Mouse (Mus musculus): ENCODE results near the gene Adam8.
A peak's percentile ranks its signal among the peaks of the same experiment; 100 is the strongest.

Adam8 gene

DNA sequence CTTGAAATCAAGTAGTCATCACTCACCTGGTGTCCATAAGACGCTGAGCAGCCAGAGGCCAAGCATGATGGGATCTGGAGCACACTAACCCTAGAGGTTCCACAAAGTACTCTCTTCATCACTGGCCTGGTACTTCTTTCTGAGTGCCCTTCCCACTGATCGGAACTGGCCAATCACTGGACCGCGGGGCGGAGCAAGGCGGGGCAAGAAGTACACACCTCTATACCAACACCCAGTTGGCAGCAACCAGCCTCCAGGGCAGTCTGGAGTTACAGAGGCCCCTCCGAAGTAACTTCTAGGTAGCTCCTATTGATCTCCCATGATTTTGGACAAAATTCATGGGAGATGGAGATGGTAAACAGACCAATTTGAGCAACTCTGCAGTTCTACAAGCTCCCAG, at the start of gene Adam8:
Adam8 (minus strand) TSS at position 157 of the 400 bp plus-strand sequence.
- DNase-seq (ENCODE audit: low read depth, low spot score): no peak

DNA sequence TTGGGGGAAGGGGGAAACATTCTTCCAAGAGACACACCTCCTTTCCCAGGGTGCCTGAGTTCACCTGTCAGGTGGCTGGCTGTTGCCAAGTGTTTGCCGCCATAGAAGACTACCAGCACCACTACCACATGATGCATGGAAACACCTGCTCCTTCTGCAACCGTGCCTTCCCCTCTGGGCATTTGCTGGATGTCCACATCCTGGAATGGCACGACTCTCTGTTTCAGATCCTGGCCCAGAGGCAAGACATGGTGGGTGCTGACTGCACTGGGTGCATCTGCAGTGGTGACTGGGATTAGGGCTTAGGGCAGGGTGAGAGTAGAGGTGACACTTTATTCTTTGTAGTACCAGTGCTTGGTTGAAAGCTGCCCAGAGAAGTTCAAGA, 44.8 kb upstream of the Adam8 start:
- no peak for DNase-seq (ENCODE audit: low read depth, low spot score)

DNA sequence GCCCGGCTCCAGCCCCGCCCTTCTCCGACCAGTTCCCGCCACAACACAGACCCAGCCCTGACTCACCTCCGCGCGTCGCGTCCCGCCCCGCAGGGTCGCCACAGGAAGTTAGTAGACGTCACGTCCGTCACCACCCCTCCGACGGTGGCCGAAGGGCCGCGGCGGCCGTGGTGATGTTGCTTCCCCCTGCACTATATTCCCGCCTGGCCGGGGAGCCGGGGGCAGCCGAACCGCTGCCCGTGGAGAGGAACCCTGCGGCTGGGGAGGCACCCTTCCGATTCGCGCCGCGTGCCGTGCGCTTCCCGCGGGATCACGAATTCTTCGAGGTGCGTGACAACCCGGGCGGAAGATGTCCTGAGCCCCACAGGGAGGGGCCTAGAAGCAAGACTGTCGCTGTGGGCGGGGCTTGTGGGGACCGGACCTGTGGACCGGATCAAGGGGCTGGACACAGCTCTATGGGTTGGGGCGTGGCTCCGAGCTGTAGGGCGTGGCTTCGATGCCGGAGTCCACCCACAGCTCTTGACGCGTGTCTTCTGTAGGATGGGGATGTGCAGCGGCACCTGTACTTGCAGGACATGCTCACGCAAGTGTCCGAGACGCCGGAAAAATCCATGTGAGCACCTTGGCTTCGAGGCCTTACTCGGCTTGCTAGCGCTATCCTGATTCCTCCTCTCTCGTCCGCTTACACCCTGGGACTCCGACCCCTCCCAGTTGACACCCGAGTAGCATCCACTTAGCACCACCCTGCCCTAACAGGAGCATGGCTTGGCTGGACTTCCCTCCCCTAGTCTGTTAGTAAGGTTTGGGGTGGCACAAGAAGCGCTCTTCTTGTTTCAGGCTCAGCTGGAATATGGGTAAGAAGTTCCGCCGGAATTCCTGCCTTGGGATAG, 44.2 kb upstream of the Adam8 start, which contains the start of the genes Zfp511 and Tubgcp2:
Zfp511 (plus strand) TSS at position 111 of the 890 bp plus-strand sequence.
Tubgcp2 (minus strand) TSS at position 389 of the 890 bp plus-strand sequence.
- peak; percentile 78 for DNase-seq (ENCODE audit: low read depth, low spot score)

DNA sequence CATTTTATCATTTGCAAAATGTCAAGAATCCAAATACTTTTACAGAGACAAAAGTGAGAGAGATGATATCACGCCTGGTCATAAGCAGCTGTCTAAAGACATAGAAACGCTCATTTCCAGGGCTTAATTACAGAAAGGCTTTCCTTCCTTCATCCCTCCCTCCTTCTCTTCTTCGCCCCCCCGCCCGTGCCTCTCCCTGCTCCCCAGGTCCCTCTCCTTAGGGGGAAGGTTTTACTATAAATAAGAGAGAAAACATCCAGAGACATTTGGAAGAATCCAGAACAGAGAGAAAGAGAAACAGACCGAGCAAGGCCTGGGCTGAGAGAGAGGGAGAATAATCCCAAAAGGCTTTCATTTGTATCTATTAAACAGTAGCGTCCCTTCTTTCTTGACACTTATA, 43.1 kb upstream of the Adam8 start:
- no peak for DNase-seq (ENCODE audit: low read depth, low spot score)

DNA sequence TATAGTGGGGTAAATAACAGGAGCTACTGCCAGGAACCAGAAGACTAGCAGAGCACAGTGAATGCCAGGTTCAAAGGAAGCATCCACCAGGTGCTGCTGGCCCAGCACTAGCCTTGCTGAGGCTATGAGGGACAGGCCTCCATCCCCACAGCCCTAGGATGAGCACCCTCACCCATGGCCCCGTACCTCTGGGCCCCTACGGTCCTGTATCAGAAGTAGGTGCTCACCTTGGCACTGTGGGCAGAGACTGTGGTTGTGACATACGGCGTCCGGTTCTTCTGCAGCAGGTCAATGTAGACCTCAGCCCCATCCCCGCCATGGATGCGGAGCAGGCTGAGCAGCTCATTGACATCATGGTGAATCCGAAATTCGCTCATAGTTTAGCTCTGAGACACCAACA, 41.0 kb upstream of the Adam8 start:
- no peak for DNase-seq (ENCODE audit: low read depth, low spot score)

DNA sequence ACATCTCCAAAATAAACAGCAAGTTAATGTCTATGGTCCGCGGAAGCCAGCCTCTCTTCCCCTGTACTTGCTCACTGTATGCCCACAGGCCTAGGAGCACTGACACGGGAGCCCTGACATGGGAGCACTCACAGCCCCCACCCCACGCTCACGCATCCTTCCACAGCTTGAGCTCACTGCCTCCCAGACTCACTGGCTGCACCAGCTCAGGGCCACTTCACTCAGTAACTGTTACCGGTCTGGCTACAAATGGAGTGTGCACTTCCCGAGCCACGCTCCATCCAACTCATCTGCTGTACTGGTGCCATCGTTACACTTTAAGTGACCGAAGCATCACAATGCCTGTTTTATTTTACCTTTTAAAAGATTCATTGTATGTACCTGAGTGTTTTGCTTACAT, 40.0 kb upstream of the Adam8 start:
- no peak for DNase-seq (ENCODE audit: low read depth, low spot score)

DNA sequence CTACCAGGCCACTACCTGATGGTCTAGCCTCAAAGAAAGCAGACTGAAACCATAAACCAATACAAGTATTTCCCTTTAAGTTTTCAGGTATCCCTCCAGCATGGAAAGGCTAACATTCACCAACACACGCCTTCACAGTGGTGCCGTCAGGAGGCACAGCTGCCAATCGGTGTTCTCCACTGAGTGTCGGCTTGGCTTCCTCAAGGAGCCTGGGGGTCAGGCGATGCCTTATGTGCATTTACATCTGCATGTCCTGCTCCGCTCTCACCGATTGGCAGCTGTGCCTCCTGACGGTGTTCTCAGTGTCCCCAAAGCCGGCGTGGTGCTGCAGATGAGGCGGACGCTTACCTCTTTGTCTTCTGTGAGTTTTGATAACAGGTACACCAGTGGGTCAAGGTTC, 39.4 kb upstream of the Adam8 start:
- DNase-seq (ENCODE audit: low read depth, low spot score): no peak

DNA sequence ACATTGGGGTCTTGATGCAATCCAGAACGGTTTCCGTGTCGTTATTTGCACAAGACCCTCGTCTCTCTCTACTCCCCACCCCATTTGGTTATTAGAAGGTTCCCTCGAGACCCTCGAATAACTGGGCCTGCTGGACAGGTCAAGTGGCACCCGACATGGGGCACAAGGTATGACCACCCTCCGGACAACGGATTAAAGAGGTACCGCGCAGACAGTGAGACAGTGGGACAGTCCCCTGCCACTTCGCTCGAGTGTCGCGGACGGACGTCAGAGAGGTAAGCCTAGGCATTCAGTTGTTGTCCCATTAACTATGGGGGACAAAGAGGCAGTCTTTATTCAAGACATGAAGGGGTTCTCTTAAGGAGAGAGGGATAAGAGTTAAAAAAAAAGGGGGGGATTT, 19.0 kb upstream of the Adam8 start:
- DNase-seq (ENCODE audit: low read depth, low spot score): no peak

DNA sequence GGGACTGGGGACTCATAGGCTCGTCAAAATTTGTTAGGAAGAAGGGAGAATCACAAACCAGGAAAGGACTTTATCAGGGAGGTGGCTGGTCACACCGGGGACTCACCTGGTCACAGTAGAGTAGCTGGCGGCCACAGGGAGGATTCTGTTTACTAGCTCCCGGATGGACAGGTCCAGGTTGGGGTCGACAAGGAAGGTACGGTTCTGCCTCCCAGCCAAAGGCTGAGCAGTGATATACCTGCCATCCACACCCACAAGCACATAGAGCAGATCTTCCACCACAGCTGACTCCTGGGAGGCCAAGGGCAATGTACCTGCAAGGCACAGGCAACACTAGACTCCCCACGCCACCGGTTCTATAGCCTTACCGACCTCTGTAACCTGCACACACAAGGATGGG, 15.4 kb upstream of the Adam8 start:
- DNase-seq (ENCODE audit: low read depth, low spot score): no peak

DNA sequence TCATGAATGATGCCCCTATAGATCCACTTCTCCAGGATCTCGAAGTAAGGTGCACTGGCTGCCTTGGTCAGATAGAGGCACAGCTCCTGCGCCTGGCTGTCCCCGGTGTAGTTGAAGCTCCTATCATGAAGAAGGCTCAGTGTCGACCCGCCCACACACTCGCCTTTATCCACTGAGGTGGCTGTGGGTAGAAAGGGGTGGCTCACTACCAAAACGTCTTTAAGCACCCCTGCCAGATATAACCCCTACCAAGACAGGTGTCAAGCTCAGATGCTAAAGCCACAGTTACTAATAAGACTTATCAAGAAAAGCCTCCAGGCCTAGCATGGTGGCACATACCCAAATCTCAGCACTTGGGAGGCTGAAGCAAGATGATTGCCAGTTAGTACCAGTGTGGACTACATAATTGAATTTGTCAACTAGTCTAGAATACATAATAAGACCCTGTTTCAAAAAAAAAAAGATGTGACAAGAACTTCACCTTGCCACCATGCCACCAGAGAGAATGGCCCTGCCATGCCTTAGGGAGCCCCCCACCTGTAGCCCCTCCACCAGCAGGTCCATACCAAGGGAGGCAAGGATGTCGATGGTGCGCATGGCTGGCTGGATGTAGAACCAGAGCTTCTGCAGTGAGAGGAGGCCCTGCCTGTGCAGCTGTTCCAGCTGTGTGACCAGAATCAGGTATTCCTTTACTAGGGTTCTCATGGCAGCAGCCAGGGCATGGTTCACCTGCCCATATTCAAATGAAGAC, 14.7 kb upstream of the Adam8 start:
- no peak for DNase-seq (ENCODE audit: low read depth, low spot score)

DNA sequence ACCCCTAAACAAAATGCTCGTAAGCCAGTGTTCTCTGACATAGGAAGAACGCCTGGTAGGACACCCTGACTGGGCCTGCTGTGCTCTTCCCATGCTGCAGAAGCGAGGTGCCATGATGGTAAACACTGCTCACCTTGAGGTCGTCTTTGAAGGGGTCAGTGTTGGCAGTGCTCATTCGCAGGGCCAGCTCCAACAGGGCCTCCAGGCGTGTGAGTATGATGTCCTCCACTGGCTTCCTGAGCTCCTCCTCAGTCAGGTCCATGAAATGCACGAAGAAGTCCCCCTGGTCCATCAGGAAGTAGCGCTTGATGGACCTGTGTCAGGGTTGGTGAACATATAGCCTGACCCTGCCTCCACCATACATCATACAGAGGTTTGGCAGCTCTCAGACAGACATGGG, 12.3 kb upstream of the Adam8 start:
- DNase-seq (ENCODE audit: low read depth, low spot score): no peak

DNA sequence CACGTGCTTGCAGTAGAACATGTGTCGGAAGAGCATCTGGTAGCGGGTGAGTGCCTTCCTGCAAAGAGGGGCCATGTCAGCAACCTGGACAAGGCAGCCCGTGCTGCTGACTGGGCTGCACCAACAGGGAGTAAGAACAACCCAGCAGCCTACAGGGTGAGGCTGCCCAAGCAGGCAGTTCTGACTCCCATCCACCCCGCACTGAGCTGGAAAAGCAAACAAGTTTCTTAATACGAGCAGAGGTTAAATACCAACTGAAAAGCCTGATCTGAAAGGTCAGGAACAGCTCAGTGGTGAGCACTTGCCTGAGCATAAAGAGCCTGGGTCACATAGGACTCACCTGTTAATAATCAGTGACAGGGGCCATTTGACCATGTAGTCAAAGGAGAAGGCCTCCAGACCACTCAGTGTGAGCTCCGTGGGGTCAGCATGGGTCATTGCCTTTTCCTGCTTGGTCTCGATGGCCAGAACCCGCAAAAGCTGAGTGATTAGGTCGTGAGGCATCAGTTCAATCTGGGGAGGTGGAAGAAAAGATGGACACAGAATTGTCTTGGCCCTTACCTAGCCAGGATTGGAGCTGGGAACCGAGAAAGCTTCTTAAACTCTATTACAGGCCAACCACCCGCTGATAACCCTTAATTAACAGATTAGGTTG, 8.9 kb upstream of the Adam8 start:
- no peak for DNase-seq (ENCODE audit: low read depth, low spot score)

DNA sequence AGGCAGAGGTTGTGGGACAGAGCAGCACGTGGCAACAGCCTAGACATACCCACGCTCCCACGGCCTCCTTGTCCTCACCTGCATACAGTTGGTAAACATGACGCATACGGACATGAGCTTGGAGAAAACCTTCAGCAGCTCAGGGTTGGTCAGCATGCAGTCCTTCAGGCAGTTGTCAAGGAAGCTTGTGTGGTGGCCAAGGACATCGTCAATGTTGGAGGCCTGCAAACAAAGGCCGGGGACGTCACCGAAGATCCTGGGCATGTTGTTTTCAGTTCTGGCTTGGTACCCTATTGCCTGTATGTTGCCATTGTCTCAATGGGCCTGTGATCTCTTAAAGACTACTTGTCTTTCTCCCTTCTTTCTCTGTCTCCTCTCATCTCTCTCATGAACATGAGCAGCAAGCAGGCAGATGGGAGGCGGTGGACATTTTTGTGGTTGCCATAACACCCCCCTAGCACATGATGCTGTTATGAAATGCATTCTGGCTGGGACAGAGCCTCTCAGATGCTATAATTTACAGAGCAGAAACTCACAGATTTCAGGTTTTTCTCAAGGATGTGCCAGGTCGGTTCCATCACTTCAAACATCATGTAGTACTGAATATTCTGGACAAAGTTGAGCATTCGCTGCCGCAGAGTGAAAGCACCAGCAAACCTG, 6.5 kb upstream of the Adam8 start:
- DNase-seq (ENCODE audit: low read depth, low spot score): no peak

DNA sequence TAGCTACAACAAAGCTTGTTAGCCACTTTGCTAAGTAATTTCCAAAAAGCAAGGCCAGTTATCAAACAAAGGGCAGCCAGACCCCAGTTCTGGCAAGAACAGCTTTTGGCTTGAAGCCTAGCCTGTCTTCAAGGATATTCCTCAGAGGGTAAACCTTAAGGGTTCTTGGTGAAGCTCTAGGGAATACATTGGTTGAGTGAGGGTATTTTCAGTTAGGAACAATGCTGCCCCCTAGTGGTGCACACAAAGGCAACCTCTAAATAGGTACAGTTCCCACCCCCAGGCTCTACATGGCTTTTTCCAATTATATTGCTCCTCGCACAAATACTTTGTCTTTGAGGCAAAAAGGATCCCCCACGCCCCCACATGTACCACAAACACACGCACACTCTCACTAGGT, 2.3 kb upstream of the Adam8 start:
- no peak for DNase-seq (ENCODE audit: low read depth, low spot score)

DNA sequence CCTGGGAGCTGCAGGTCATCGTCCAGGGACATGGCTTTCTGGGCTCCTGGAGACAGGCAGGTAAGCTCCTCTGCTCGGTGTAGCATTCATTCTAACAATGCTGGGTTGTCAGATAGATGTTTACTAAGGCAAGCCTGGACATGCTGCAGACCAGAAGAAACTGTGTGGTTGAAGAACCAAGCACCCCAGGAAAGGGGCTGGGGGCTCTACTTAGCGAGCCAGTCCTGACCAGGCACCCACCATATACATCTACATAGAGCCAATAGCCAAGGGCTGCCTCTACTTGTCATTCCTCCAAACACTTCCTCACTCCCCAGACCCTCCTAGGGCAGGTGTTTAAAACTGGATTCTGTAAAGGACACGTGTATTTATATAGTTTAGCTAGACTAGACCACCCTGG, 1.8 kb upstream of the Adam8 start:
- no peak for DNase-seq (ENCODE audit: low read depth, low spot score)

DNA sequence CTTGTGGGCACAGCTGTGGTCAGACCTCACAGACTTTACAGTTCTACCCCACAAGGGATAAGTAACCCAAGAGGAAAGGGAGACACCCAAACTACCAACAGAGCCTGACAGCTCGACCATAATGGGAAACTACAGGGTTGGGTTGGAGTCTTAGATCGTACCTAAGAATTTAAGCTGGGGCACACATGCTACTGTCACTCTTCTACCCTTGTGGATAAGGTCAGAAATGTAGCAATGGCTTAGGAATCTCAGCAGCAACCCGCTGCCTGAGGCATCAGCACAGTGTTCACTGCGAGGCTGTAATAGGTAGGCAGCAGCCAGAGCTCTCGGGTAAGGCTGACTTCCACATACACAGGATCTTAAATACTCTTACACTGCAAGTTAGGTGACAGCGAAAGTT, 1.2 kb upstream of the Adam8 start:
- no peak for DNase-seq (ENCODE audit: low read depth, low spot score)

DNA sequence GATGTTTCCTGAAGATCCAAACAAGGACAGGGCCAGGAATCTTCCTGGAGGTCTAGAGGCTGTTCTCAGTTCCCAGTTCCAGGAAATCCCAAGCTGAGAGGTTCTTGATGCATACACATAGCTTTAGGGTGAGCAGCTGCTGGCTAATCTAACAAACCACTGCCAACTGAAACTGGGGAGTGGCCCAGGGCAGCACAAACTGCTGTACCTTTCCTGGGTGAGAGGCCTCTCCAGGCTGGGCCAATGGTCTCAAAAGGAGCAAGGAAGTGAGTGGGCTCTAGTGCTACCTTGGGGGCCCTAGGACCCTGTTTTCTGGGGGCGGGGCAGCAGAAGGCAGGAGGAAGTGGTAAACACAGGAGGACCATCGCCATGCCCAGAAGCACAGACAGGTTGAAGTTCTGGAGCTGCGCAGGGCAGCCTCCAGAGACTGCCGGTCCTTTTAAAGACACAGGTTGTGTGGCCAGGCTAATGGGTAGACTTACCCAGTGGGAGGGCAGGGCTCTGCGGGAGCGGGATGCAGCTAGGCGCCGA, 1.4 kb downstream of the Adam8 start:
- no peak for DNase-seq (ENCODE audit: low read depth, low spot score)

DNA sequence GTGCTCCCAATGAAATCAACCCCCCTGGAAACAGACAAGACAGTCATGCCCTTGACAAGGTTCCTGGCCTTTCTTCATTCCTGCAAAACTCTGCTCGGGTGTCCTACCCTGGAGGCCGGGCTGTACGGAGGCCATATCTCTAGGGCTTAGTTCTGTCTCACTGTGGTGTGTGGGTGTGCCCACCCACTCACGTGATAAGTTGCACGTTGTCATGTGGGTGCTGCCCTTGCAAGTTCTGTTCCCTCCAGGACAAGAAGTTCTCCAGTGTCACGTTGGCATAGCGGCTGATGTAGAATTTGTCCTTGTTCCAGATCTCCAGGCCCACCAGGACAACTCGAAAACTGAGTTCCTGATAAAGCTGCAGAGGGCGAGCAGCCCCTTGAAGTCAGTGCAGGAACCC, 4.1 kb downstream of the Adam8 start:
- no peak for DNase-seq (ENCODE audit: low read depth, low spot score)

DNA sequence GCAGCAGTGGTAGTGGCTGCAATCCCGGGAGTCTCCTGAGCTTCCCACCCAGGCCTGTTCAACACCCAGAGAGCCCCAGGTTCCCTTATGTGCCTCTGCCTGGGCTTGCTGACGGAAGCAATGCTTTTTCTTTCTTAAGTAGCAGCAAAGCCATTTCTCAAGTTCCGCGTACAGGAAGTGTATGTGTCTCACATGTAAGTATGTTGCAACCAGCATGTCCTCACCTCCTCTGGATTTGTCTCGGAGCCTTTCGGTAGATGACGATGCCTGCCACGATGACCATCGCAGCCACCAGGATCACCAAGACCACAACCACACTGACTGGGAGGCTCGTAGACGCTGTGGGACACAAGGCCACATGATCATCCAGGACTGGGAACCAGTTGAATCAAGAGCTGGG, 7.9 kb downstream of the Adam8 start:
- DNase-seq (ENCODE audit: low read depth, low spot score): no peak

DNA sequence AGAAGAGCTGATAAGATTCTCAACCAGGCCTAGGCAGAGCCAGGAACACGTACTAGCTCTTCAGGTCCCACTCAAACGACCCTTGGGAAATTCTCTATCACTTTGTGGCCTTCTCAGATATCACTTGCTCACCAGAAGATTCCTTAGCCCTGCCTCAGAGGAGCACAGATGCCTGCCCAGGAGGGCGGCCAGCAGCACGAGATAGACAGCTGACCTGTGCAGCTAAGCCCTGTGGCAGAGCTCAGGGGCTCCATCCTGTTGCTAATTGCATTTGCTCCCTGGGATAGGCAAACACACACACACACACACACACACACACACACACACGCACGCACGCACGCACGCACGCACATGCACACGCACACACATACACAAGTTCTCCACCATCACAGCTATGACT, 10.3 kb downstream of the Adam8 start:
- no peak for DNase-seq (ENCODE audit: low read depth, low spot score)

DNA sequence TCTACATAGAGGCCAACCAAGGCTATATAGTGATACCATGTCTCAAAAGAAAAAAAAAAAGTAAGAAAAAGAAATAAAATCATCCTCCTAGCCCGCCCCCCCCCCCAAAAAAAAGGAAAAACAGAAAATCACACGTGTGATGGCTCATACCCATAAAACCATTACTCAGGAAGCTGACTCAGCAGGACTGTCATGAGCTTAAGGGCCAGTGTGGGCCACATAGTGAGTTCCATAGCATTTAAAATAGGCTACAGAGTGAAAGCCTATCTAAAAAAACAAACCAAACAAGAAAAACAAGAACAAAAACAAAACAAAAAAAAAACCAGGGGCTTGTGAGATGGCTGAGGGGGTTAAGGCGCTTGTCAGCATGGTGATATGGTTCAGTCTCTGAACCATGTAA, 11.6 kb downstream of the Adam8 start:
- no peak for DNase-seq (ENCODE audit: low read depth, low spot score)

Data from brain, embryonic 18.5 days (tissue).